Mouse (Mus musculus): ENCODE measurements at regions not wholly inside any gene's neighbourhood (a gene's known extent, or its start where the extent isn't known, plus 50 kb on each side); places are given as distances from the start of the nearest gene placed in this dataset.

DNA sequence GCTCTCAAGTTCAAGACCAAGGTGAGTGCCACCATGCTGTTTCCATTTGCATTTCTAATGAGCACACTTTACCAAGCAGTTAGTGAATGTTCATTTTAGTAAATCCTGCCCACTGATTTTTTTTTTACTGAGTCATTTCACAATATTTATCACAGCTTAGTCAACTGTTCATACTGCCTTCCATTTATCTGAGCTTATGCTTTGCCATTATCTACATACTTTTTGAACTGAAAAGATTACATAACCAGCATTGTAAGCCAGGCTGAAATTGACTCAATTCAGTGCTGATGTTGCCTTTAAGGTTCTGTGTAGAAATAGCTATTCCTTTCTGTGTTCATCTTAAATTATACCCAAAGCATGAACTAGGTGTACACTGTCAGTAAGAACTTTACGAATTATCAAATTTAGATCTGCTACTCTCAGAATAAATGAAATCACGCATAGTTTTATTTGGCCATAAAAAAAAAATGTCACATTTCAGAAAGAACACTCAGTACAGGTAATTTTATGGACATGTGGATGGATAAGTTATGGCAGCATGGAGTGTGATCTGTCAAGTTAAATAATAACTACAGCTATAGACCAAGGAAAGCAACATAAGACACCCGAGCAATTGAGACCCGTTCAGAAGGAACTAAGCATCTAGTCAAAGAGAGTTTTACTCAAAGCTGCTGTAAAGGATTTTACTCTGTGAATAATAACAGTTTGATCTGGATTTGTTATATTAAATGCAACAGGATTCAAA, 645.9 kb upstream of the Chordc1 start:
- Histone ChIP-seq H3K9me3 (no peaks in the 10 kb centered on the region), H3K4me3 (no peak overlapping the region), H3K4me1 (no peaks in the 10 kb centered on the region), H3K27me3 (no peaks in the 10 kb centered on the region), H3K4me2 (replicated peaks) (no peak overlapping the region), H3K27ac (replicated peaks) (no peak overlapping the region), H3K36me3 (no peaks in the 10 kb centered on the region), H3K9ac (replicated peaks) (no peak overlapping the region)
- ATAC-seq (ENCODE audit: low FRiP score, low read depth) = no peak
- 93% methylated on average over 4 of the region's 4 CpGs for WGBS

DNA sequence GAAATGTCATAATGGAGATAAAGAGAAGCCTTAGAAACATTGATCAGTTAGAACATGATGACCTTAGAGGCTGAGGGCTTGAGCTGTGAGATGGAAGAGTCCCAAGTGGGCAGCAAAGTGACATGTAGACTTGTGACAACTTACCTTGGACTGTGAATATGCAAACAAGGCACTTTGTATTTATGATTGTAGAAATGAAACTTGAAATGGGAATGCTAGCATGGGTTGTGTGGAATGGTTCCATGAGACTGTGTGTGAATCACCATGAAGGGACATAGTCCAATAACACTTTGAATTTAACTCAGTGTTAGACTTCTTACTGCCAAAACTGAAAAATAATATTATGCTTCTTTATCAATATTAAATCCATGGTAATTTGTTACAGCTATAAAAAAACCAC, 638.1 kb upstream of the Chordc1 start:
- Histone ChIP-seq H3K9ac (replicated peaks) (no peak overlapping the region), H3K27me3 (no peaks in the 10 kb centered on the region), H3K4me3 (no peak overlapping the region), H3K4me1 (no peaks in the 10 kb centered on the region), H3K27ac (replicated peaks) (no peak overlapping the region), H3K4me2 (replicated peaks) (no peak overlapping the region), H3K36me3 (no peaks in the 10 kb centered on the region), H3K9me3 (no peaks in the 10 kb centered on the region)
- ATAC-seq (ENCODE audit: low FRiP score, low read depth) = no peak

DNA sequence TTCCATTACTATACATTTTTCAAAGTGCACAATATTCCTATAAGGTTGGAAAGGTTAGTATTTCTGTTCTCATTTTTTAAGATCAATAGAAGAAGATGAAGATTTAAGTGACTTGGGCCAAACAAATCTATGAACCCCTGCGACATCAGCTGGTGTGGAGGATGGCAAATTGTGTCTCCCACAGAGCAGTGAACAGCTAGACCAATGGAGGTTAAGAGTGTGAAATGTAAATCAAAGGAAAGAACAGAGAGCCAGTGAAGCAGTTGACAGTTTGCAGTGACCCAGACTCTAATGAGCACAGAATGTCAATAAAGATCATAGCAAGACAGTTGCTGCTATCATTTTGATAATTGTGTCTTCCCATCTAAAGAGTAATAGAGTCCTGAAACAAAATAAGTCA, 627.8 kb upstream of the Chordc1 start:
- H3K36me3 ChIP-seq = no peaks in the 10 kb centered on the region
- no peak overlapping the region for H3K4me2 ChIP-seq (replicated peaks)
- no peak overlapping the region for H3K27ac ChIP-seq (replicated peaks)
- no peaks in the 10 kb centered on the region for H3K4me1 ChIP-seq
- H3K9me3 ChIP-seq = no peaks in the 10 kb centered on the region
- WGBS = 47% methylated on average over 1 of the region's 1 CpGs
- ATAC-seq (ENCODE audit: low FRiP score, low read depth) = no peak
- H3K4me3 ChIP-seq = no peak overlapping the region
- no peak overlapping the region for H3K9ac ChIP-seq (replicated peaks)
- H3K27me3 ChIP-seq = no peaks in the 10 kb centered on the region

DNA sequence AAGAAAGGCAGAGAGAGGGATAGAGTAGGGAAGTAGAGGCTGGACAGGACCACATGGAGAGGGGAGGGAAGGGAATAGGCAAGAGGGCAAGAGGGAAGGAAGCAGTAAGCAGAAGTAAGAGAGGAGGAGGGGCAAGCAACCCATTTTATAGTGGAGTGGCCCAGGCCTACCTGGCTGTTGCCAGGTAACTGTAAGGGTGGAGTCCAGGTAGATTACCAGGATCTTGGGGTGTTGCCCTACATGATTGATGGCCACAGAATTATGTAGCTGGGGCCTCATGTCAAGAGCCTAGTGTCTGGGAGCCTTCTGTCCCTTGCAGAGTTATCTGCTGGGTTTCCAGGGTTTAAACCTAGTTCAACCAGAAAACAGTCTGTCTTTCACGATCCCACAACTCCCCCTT, 623.7 kb upstream of the Chordc1 start:
- H3K27ac ChIP-seq (replicated peaks) = no peak overlapping the region
- H3K4me2 ChIP-seq (replicated peaks) = no peak overlapping the region
- H3K9me3 ChIP-seq = no peaks in the 10 kb centered on the region
- no peaks in the 10 kb centered on the region for H3K27me3 ChIP-seq
- H3K4me1 ChIP-seq = no peaks in the 10 kb centered on the region
- 76% methylated on average over 1 of the region's 1 CpGs for WGBS
- H3K36me3 ChIP-seq = no peaks in the 10 kb centered on the region
- H3K4me3 ChIP-seq = no peak overlapping the region
- no peak overlapping the region for H3K9ac ChIP-seq (replicated peaks)
- no peak for ATAC-seq (ENCODE audit: low FRiP score, low read depth)

DNA sequence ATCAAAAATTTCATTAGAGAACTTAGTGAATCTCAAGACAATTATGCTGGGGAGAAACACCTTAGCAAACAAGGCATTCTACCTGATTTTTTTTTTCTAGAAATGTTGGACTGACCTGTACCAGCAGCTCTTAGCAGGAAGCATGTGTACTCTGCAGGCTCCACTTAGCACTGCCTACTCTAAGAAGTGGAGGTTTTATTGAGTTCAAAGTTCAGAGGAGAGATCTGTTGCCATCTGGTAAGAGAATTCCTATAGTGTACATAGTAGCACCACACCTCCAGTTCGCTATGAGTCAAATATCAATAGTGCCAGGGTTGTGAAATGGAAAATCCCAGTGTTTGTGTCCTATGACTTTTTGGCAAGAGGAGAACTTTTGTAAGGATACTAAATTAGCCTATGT, 616.4 kb upstream of the Chordc1 start:
- Histone ChIP-seq H3K9ac (replicated peaks) (no peak overlapping the region), H3K4me3 (no peak overlapping the region), H3K27me3 (no peaks in the 10 kb centered on the region), H3K4me1 (no peaks in the 10 kb centered on the region), H3K36me3 (no peaks in the 10 kb centered on the region), H3K9me3 (no peaks in the 10 kb centered on the region), H3K4me2 (replicated peaks) (no peak overlapping the region), H3K27ac (replicated peaks) (no peak overlapping the region)
- 83% methylated on average over 1 of the region's 1 CpGs for WGBS
- ATAC-seq (ENCODE audit: low FRiP score, low read depth) = no peak; the same call in 1 of the 2 replicates

All from midbrain, embryonic 12.5 days (tissue).